Mouse (Mus musculus): ENCODE results near the gene Bhlhe41. TPM values are rescaled to one million over a fixed set of nuclear protein-coding genes. Genes with fewer than 3 reads are reported as not detected.

Bhlhe41 gene
- polyA plus RNA-seq, 1 experiment: 0.90 TPM

DNA sequence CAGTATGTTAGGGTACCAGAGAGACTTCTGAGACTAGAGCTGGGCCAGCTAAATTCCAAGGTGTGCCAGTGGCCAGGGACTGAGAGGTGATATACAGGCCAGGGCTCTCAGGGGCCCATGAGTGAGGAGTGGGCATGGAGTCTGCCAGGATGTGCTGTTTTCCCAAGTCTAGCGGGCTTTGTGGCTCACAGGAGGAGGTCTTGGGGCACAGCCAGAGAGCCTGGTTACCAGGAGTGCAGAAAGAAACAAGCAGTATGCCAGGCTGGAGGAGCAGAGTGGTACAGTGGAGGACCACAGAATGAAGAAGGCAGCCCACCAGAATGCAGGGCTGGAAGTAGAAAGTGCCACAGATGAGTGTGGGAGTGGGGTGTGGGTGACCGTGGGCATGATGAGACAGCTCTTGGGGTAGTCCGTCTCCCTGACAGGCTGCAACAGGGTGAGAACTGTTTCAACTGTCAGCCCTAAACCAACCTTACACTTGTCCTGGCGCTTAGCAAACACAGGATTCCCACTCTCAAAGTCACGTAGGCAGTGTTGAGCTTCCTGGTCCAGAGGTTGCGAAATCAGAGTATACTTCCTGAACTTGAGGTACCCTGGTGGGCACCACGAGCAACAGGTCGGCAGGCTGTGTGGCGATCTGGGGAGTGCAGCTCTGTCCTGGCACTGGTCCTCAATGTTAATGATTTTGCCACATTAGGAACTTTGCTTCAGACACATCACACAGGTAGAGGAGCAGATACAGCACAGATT is 11.8 kb upstream of the Bhlhe41 start:
- 45% methylated on average over 9 of the region's 9 CpGs for WGBS
- no peak for DNase-seq (ENCODE audit: low read depth, low spot score)

DNA sequence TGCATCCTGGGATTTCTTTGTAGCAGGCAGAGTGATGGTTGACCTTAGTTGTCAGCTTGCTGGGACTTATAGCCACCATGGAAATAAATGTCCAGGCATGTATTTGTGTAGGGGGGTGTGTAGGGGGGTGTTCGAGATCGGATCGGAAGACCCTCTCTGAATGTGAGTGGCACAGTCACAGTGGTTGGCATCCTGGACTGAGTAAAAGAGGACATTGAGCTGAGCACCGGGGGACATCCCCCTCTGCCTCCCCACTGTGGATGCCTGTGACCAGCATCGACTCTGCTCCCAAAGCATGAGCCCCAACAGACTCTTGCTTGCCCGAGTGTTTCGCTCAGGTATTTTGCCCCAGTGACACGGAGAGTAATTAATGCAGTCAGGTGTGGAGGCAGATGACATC is 8.0 kb upstream of the Bhlhe41 start:
- no peak for DNase-seq (ENCODE audit: low read depth, low spot score)
- WGBS: 76% methylated on average over 8 of the region's 8 CpGs

DNA sequence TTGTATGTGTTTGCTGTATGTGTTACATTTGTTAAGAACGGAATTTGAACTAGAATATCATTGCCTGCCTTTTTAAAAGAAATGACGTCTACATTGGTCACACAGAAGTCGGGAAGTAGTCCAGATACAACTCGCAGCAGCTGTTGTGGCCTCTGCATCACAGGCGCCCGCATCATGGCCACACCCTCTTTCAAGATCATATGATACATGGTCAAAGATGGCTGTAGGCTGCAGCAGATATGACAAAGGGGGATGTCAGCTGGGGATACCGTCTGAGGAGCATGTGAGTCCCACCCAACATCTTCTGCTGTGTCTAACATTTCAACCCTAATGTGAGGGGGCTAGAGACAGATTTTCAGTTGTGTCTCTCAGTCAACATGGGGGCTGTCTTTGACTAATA is 6.7 kb upstream of the Bhlhe41 start:
- 81% methylated on average over 7 of the region's 7 CpGs for WGBS
- no peak for DNase-seq (ENCODE audit: low read depth, low spot score)

DNA sequence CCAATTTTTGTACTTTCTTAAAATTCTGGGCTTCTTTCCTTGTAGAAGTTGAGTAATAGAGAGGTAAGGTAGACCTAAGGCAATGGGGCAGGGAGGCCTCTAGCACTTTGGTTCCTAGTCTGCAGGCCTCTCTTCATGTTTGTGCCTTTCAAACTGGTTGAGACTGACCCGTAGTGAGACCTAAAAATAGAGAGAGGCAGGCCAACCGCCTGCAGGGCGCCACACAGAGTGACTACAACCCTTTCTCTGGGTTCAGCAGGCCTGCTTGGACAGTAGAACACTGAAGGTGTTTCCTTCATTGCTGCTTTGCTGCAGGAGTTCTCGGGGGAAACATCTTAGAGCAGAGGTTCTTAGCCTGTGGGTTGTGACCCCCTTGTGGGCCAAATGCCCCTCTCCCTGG is 5.6 kb upstream of the Bhlhe41 start:
- 60% methylated on average over 4 of the region's 4 CpGs for WGBS
- no peak for DNase-seq (ENCODE audit: low read depth, low spot score)

DNA sequence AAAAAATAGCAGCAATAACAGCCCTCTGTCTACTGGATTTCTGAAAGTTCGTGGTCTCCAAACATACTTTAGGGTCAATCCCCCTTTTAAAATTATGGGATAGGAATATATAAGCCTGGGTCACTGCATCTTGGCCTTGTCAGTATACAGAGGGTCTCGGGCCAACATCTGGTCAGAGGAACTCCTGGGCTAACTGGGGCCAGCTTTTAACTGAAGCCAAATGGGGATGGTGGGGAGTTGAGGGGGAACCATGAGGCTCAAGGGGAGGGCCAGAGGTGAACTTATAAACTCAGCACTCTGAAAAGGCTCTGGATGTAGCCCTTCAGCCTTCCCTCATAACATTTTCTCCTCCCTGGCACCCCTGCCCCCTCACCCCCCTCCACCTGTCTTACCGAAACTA is 1.8 kb upstream of the Bhlhe41 start:
- WGBS: 59% methylated on average over 3 of the region's 3 CpGs
- DNase-seq (ENCODE audit: low read depth, low spot score): no peak

DNA sequence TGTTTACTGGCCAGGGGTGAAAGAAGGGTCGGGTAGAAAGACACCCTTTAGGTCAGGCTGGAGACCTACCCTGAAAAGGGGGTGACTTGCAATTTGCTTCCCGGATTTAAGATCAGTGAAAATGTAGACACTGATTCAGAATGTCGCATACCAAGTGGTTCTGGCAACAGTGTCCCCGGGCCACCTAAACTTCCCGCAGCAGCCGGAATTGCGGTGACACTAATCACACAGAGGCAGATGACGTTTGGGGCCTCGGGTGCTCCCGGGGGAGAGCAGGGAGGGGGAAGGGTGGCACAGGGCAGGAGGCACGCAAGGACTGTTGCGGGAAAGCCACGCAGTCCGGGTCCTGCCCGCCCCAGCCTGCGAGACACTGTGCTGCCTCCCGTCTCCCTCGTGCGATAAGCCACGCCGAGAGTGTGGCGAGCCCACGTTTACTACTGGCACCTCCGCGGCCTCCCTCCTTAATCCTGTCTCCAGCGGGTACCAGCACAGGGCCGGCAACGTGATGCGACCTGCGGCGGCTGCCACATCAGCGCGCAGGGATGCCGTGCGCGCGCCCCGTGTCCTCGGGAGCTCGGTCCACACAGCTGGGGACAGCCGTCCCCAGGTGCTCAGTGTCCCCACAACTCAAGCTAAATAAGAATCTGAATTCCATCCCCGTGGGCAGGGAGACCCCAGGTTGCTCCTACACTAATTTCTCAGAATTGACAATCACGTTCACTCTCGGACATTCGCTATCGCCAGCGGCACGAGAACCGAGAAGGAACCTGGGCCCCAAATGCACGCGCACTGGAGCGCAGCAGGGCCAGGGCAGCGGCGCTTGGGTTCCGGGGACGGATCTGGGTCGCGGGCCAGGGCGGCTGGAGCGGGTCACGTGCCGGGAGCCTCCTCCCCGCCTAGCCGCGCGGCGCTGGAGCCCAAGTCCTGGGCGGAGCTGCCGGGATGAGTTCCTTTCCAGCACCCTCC is 811 bp upstream of the Bhlhe41 start:
- DNase-seq (ENCODE audit: low read depth, low spot score): no peak
- under 1% methylated on average over 69 of the region's 69 CpGs for WGBS

DNA sequence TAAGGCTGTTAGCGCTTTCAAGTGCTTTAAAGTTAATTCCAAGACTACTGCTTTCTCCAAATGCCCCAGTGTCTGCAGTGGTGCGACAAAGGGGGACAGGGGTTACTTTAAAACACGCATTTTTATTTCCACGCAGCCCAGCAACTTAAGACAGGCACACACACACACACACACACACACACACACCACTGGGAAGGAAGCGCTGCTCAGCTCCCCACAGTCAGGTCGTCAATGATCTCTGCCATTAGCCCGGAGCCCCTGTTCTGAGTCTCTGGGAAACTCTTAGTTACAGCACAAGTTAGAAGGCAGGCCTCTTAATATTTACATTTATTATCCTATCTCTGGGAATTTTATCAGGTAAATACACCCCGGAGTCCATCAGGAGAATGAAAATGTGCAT is 1.2 kb downstream of the Bhlhe41 start:
- WGBS: 7% methylated on average over 8 of the region's 8 CpGs
- DNase-seq (ENCODE audit: low read depth, low spot score): no peak

DNA sequence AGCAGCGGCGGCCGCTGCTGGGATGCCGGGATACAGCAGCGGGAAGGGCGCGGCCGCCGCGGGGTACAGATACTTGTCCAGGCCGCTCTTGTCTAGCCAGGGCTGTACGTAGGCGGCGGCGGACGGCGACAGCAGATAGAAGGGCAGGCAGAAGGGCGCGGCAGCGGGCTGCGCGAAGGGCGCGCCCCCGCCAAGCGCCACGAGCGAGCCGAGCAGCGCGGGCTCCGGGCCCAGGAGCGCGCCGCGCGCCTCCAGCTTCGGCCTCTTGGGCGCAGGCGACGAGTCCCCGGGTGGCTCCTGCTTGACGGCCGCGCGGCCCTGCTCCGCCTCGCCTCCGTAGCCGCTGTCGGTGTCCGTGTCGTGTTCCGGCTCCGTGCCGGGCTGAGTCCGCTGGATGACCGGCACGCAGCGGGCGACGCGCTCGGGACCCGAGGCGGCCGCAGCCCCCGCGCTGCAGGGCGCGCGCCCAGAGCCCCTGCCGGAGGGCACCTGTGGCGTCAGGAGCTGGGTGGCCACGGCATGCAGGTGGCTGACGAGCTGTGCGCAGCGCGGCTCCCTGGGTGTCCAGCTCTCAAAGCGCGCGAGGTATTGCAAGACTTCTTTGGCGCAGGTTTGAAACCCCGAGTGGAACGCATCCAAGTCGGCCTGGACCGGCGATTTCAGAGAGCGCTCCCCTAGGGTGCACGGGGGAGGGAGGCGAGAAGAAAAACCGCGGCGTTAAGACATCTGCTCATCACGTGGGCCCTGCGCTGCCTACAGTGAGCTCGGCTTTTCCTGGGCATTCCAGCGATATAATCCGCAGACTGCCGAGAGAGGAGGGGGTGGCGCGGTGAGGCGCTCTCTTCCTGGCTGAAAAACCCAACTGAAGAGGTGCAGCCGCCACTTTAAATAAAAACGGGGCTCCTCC is 2.0 kb downstream of the Bhlhe41 start:
- under 1% methylated on average over 103 of the region's 105 CpGs for WGBS
- DNase-seq (ENCODE audit: low read depth, low spot score): no peak

DNA sequence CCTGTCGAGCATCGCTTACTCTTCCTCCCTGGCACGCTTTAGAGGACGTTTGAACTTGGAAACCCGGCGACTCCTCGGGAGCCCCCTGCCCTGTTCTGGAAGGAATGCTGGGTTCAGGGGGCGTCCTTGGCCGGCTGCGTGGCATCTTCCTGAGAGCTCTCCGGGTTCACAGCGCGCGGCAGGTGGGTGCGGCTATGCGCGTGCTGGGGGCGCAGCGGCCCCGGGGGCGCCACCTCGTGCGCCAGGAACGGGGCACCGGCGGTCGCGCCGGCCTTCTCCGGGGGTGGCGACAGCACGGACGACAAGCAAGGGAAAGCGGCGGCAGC is 2.7 kb downstream of the Bhlhe41 start:
- 3% methylated on average over 35 of the region's 35 CpGs for WGBS
- DNase-seq (ENCODE audit: low read depth, low spot score): no peak

DNA sequence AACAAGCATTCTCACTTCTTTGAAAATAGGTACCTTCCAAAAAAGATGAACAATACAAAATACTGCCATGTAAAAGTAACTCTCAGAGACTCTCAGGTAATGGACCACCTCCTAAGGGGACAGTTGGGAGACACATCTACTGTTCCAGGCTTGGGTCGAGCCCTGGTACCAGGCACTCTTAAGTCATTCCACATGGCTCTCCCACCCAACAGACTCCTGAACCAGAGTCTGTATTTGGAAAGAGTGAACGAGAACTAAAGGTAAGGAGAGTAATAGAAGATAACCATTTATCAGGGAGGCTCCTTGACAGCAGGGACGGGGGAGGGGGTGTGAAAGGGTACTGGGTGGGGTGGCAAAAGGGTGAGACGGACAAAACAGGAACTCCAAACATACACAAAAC is 3.0 kb downstream of the Bhlhe41 start:
- 28% methylated on average over 4 of the region's 4 CpGs for WGBS

DNA sequence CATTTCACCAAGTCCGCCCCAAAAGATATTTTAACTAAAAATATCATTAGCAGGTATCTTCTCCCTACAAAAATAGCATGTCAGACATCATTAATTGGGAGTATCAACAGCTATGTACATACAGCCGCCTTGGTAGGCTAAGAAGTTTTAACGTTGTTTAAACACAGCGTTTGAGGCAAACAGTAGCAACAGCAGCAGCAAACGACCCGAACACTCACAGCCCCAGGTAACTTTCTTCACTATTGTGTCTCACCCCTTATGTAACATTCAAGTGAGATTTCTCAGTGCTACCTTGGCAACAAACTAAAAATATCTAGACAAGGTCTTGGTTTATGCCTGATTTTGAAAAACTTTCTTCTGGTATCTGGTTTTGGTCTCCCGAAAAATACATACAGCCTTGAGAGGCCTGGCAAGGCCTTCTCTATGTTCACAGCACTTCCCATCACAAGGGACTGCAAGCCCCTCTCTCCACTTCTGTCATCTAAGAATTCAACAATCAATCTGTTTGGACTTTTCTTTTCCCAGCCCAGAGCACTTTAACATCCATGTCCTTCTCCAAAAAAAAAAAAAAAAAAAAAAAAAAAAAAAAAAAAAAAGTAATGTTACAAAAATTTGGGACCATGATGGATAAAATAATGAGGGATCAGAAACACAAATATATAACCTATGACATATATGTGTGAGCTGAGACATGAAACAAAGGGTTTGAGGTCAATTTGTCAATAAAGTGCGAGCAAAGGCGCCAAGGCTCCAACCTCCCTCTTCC is 3.7 kb downstream of the Bhlhe41 start:
- DNase-seq (ENCODE audit: low read depth, low spot score): no peak
- 80% methylated on average over 9 of the region's 9 CpGs for WGBS

More for the DNA sequence above, 3.0 kb downstream of the Bhlhe41 start:
- DNase-seq (ENCODE audit: low read depth, low spot score): no peak

DNA sequence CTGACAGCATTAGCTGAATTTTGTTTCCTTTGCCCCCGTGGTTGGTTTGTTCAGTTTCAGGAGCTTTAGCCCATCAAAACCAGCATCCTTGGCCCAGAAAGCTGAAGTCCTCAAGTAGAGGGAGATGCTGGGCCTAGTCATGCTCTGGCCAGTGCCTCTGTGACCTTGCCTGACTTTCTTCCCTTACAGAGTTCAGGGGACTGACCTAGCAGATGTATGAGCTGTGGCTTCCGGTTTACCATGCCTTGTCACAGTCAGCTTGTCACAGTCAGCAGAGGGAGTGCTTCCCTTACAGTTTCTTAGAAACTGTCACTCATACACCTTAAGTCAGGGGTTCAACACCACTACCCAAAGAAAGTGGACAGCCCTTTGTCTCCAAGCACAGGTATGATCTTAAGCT is 5.0 kb downstream of the Bhlhe41 start:
- DNase-seq (ENCODE audit: low read depth, low spot score): no peak
- WGBS: 68% methylated on average over 2 of the region's 2 CpGs

DNA sequence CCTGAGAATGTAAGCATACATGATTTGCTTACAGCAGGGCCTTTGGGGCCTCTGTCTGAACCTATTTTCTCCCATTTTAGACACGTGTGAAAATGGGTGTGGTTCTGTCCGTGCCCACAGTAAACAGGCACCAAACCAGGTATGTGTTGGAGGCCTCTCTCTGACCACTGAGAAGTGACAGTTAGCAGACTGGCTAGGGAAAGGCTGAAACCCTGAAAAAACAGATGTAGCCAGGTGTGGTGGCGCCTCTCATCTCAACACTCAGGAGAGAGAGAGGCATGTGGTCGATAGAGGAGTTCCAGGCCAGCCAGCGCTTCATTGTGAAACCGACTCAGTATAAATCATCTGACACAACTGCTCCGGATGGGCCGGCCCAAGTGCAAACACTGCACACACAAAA is 6.9 kb downstream of the Bhlhe41 start:
- WGBS: 41% methylated on average over 8 of the region's 8 CpGs
- DNase-seq (ENCODE audit: low read depth, low spot score): no peak

DNA sequence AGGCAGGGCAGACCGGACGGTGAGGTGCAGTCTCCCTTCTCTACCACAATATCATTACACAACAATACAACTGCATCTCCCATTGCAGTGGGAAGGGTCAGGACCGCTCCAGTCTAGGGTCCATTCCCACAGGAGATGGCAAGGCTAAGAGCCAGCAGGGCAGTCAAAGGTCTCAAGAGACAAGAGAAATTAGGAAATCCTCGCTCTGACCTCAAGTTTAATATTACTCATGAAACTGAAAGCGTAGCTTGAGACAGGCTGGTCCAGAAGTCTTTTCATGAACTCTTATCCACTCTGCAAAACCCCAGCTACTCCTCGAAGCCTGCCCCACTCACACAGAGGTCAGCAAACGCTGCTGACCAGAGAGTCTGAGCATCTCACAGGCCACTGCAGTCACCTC is 7.9 kb downstream of the Bhlhe41 start:
- 83% methylated on average over 7 of the region's 7 CpGs for WGBS
- DNase-seq (ENCODE audit: low read depth, low spot score): no peak

DNA sequence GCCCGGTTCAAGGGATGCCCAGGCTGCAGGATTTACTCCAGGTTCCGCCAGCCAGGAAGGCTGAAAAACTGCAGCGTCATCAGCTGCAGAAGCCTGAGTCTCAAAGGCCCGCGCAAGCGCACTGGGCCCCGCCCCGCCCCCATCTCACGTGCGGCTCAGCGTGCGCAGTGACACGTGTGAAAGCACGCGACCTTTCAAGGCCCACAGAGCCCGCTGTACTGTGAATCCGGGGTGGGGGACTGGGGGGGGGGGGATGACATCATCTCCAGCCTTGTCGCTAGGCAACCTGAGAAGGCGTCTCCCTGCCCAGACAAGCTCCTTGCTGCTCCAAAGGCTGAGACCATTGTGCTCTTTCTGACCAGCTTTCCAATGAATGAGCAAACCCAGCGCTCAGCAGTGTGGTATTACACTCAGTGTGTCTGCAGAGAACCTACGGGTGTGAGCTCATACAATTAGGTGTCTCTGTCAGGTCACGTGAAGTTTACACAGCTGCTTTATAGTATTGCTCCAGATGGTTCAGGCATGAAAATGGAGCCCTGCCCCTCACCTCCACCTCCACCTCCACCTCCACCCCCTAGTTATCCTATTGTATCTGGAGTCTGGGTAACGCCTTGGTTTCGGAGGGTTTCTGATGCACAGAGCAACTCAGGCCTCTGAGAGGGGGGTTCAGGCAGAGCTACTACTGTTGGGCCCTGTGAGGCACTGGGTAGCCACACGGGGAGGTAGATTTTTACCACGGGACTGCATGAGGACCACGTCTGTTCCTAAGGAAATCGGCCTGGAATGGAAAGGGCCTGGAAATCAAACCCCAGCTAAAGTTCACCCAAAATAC is 9.4 kb downstream of the Bhlhe41 start:
- peak; percentile 42 for DNase-seq (ENCODE audit: low read depth, low spot score)
- WGBS: 12% methylated on average over 28 of the region's 28 CpGs

DNA sequence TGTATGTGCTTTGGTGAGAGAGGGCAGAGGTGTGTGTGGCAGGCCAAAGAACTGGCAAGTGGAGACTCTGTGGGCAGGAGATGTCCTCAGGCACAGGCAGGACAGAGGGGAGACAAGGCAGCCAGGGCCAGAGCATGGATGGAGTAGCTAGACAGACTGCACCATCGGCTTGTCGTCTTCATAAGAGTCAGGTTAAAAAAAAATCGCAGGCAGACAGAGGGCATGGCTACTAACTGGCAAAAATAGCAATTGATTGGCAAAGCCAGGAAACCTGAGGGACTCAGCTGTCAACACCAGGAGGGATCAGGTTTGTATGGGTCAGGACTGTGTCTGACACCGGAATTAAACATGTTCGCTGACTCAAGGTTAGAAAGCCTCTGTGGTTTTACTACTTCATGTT is 10.6 kb downstream of the Bhlhe41 start:
- DNase-seq (ENCODE audit: low read depth, low spot score): no peak
- WGBS: 83% methylated on average over 5 of the region's 5 CpGs

DNA sequence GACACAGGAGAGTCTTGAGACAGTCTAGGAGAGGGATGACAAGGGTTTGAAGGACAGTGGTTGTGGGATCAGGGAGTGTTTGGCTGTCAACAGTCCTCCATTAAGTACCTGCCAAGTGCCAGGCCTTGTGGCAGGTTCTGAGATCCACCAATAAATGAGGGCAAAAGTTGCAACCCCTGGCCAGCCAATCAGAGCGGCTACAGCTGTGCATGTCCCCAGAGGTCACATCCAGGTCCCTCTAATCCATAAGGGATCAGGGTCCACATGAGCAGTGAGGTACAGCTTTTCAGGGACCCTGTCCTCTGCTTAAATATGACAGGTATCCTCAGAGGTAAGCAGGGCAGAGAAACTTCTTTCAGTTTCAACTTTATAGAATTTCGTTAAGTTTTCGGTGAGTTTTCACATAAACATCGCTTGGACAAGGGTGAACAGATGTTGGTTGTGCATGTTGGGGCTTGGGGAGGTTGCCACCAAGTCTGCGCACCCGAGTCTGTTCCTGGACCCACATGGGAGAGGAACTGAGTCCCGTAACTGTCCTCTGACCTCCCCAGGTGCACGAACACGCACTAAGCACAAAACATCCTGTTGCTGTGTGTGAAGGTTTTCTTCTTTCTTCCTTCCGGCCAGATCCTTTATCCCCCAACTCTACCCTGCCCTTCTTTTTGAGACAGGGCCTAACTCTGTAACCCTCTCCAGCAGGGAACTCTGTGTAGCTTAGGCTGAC is 11.8 kb downstream of the Bhlhe41 start:
- no peak for DNase-seq (ENCODE audit: low read depth, low spot score)
- 89% methylated on average over 10 of the region's 10 CpGs for WGBS

DNA sequence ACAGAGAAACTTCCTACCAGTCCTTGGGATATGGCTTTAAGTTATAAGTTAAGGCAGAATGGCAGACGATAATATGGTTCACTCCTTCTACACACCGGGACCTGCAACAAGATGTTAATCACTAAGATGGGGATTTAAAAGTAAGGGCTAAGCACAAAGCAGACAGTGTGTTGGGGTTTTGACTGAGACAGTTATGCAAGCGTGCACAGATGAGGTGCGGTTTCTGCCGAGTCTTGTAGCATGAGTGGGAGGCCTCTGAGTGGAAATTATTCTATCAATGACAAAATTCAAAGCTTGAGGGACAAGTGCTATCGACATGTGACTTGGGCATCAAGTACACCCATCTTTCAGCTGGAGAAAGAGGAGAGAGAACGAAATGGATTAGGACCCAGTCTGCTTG is 12.7 kb downstream of the Bhlhe41 start:
- WGBS: 95% methylated on average over 7 of the region's 7 CpGs
- no peak for DNase-seq (ENCODE audit: low read depth, low spot score)
